Mouse (Mus musculus) hindbrain, embryonic 14.5 days (tissue): ENCODE data around the gene Batf3. TPM values are rescaled to one million over a fixed set of nuclear protein-coding genes. Genes with fewer than 3 reads are reported as not detected.
A peak's percentile ranks its signal among the peaks of the same experiment; 100 is the strongest.

Experiments used
- ATAC-seq: fragments of 200-750 bp; cut with Nextera tagmentation; 2 replicates; pipeline ENCODE4 v1.8.0; 2017; ENCODE audit warnings: moderate number of reproducible peaks, mild to moderate bottlenecking, moderate TSS enrichment, moderate library complexity; ENCODE audit not compliant: low FRiP score
- DNase-seq: peaks from one replicate; pipeline ENCODE4 v3.0.0-alpha.2; 2015; ENCODE audit warnings: low spot score
- H3K27ac ChIP-seq: fragments of 300-500 bp; sonication (generic); 2 replicates; pipeline ENCODE4 v1.5.1; 2014; ENCODE audit warnings: mild to moderate bottlenecking, moderate library complexity
- H3K27me3 ChIP-seq: fragments of 300-500 bp; sonication (generic); 2 replicates; pipeline ENCODE4 v1.6.1; 2014; ENCODE audit warnings: mild to moderate bottlenecking, low read length, mixed read lengths; ENCODE audit not compliant: control insufficient read depth, insufficient read depth
- H3K36me3 ChIP-seq: fragments of 300-500 bp; sonication (generic); replicated peaks from 2 replicates; pipeline ENCODE4 v1.6.1; 2014; ENCODE audit not compliant: control insufficient read depth, insufficient read depth
- H3K4me1 ChIP-seq: fragments of 300-500 bp; sonication (generic); replicated peaks from 2 replicates; pipeline ENCODE4 v1.6.1; 2014; ENCODE audit warnings: antibody characterized with exemption, low read length, mixed read lengths; ENCODE audit not compliant: control insufficient read depth, insufficient read depth
- H3K4me2 ChIP-seq: fragments of 300-500 bp; sonication (generic); replicated peaks from 2 replicates; pipeline ENCODE4 v1.6.1; 2014; ENCODE audit warnings: mild to moderate bottlenecking, moderate library complexity
- H3K4me3 ChIP-seq: fragments of 300-500 bp; sonication (generic); replicated peaks from 2 replicates; pipeline ENCODE4 v1.5.1; 2014; ENCODE audit warnings: mild to moderate bottlenecking, low read length
- H3K9ac ChIP-seq: fragments of 300-500 bp; sonication (generic); 2 replicates; pipeline ENCODE4 v1.6.1; 2014
- H3K9me3 ChIP-seq: fragments of 300-500 bp; sonication (generic); 2 replicates; pipeline ENCODE4 v1.6.1; 2016; ENCODE audit warnings: low read length; ENCODE audit not compliant: control insufficient read depth
- WGBS: fragments of 180-500 bp; shearing (Covaris S2); extraction: QIAGEN DNeasy Blood & Tissue Kit; methylation state at CpG from one replicate; pipeline ENCODE4 v1.1.7; 2014; 5-methylcytosine and 5-hydroxymethylcytosine counted together
- polyA plus RNA-seq: library from polyadenylated mRNA; unstranded; fragments of >200 nt; fragmentation: Nextera tagmentation; extraction: Ambion mirVana; gene quantifications from 2 replicates; pipeline ENCODE4 v1.2.1, GENCODE M21; 2014

Gene Batf3
- polyA plus RNA-seq, 1 experiment from 2014 or later: 2.2 TPM

DNA sequence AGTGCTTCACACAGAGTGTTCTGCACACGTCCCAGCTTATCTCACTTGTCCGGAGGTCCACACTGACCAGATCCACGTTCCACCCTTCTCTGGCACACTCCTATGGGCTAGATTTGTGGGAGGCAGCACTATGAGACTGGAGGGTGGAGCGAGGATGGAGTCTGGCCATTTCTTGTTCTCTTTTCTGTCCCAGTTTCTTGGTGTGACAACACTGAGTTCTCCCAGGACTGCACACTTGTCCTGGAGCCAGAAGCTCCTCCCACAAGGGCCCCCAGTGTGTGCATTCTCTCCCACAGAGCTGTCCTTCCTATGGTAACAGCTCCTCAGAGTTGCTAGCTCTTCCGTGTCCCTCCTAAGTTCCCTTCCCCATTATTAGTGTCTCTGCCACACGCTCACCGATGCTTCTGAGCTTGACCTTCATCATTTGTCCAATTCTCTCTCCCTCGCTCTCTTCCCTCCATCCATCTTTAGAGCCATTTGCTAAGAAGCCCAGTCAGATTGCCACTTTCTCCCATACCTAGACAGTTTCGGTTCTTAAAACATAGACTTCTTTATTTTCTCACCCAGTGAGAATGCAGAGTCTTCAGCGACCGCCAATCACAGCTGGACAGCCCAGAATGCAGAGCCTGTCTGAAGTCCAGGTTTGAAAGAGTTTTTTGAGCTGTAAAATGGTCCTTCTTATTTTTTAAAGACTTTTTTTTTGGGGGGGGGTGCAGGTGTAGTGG lies 18.0 kb downstream of the Batf3 start:
- Histone ChIP-seq H3K4me3 (no peak overlapping the region), H3K9me3 (no peaks in the 10 kb centered on the region), H3K27me3 (no peaks in the 10 kb centered on the region), H3K36me3 (no peaks in the 10 kb centered on the region), H3K4me2 (no peak overlapping the region), H3K4me1 (no peaks in the 10 kb centered on the region), H3K9ac (no peak overlapping the region), H3K27ac (no peak overlapping the region)
- DNase-seq: no peak
- 70% methylated on average over 11 of the region's 11 CpGs for WGBS
- ATAC-seq: peak; percentile 40; the same call in 1 of the 2 replicates

GRCm38 (mm10) chr1:191122744-191123143 lies 25.1 kb downstream of the Batf3 start:
- ATAC-seq (no peak), DNase-seq (no peak)
- no peaks in the 10 kb centered on the region for H3K36me3 ChIP-seq
- no peaks in the 10 kb centered on the region for H3K27me3 ChIP-seq
- no peak overlapping the region for H3K9ac ChIP-seq
- 66% methylated on average over 3 of the region's 3 CpGs for WGBS
- no peak overlapping the region for H3K27ac ChIP-seq
- H3K4me1 ChIP-seq: no peaks in the 10 kb centered on the region
- no peak overlapping the region for H3K4me3 ChIP-seq
- no peak overlapping the region for H3K4me2 ChIP-seq
- no peaks in the 10 kb centered on the region for H3K9me3 ChIP-seq

DNA sequence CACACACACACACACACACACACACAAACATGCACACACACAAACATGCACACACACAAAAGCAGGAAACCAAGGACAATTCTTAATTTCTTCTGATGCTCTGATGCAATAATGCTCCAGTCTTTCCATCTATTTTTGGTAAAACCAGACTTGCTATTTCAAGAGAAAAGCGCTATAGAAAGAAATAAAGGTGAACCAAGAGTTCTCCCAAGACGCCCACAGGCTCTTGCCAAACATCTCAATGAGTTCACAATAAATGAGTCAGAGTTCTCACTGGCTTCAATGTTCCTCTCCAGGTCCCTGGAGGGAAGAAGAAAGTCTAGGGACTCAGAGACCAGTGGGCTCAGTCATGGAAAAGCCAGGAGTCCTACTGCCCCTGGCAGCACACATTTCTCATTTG lies 26.0 kb downstream of the Batf3 start:
- ATAC-seq (no peak), DNase-seq (no peak)
- WGBS: 92% methylated on average over 2 of the region's 2 CpGs
- H3K9me3 ChIP-seq: no peaks in the 10 kb centered on the region
- no peaks in the 10 kb centered on the region for H3K36me3 ChIP-seq
- H3K9ac ChIP-seq: no peak overlapping the region
- H3K27me3 ChIP-seq: no peaks in the 10 kb centered on the region
- H3K4me3 ChIP-seq: no peak overlapping the region
- H3K27ac ChIP-seq: no peak overlapping the region
- no peak overlapping the region for H3K4me2 ChIP-seq
- H3K4me1 ChIP-seq: no peaks in the 10 kb centered on the region

DNA sequence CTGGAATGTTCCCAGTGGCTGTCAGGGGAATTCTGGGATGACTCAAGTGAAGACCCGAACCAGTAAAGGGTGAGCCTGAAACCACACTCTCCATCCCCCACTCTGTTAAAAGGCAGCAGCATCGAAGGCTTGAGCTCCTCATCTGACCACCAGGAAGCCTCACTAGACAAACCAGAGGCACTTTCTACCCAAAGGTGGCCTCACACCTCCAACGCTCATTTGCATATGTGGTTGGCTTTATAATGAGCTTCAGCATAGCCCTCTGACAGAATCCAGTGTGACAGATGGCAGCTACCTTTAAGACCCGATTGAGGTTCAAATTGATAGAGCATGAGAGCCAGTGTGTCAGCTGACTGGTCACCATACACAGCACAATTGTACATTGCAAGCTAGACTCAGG lies 26.6 kb downstream of the Batf3 start:
- Histone ChIP-seq H3K9ac (no peak overlapping the region), H3K27me3 (no peaks in the 10 kb centered on the region), H3K4me1 (no peaks in the 10 kb centered on the region), H3K4me2 (no peak overlapping the region), H3K27ac (no peak overlapping the region), H3K9me3 (0 out of 2 replicates have a peak, but pooled peaks cover under 1% of the 10 kb centered on the region), H3K4me3 (no peak overlapping the region), H3K36me3 (no peaks in the 10 kb centered on the region)
- 54% methylated on average over 4 of the region's 4 CpGs for WGBS
- ATAC-seq (no peak), DNase-seq (no peak)

GRCm38 (mm10) chr1:191125811-191126638 lies 28.4 kb downstream of the Batf3 start:
- Histone ChIP-seq H3K27me3 (no peaks in the 10 kb centered on the region), H3K4me2 (peak overlapping the region; percentile 51), H3K36me3 (no peaks in the 10 kb centered on the region), H3K4me1 (no peaks in the 10 kb centered on the region), H3K9ac (0 out of 2 replicates have a peak overlapping the region, but pooled peaks have one; percentile 24), H3K9me3 (peaks cover 11% of the 10 kb centered on the region; the same call in 1 of the 2 replicates), H3K27ac (no peak overlapping the region), H3K4me3 (peak overlapping the region; percentile 14; the same call in 1 of the 2 replicates)
- WGBS: 19% methylated on average over 38 of the region's 38 CpGs
- ATAC-seq (peak; percentile 72; the same call in 1 of the 2 replicates), DNase-seq (peak; percentile 36)

- WGBS: 87% methylated on average over 2 of the region's 2 CpGs
- H3K4me1 ChIP-seq: no peaks in the 10 kb centered on the region
- peaks cover 11% of the 10 kb centered on the region; the same call in 1 of the 2 replicates for H3K9me3 ChIP-seq
- no peak overlapping the region for H3K27ac ChIP-seq
- H3K9ac ChIP-seq: no peak overlapping the region
- no peak overlapping the region for H3K4me2 ChIP-seq
- no peaks in the 10 kb centered on the region for H3K36me3 ChIP-seq
- no peak for ATAC-seq
- H3K27me3 ChIP-seq: no peaks in the 10 kb centered on the region
- no peak for DNase-seq
- no peak overlapping the region for H3K4me3 ChIP-seq
Measured at GRCm38 (mm10) chr1:191131692-191132091, 34.0 kb downstream of the Batf3 start.

- WGBS: 65% methylated on average over 5 of the region's 5 CpGs
- H3K9ac ChIP-seq: no peak overlapping the region
Measured at GRCm38 (mm10) chr1:191132240-191132639, 34.6 kb downstream of the Batf3 start.

GRCm38 (mm10) chr1:191132934-191133333 lies 35.3 kb downstream of the Batf3 start:
- no peaks in the 10 kb centered on the region for H3K4me1 ChIP-seq
- H3K36me3 ChIP-seq: no peaks in the 10 kb centered on the region
- H3K4me2 ChIP-seq: no peak overlapping the region
- no peak overlapping the region for H3K4me3 ChIP-seq
- no peak overlapping the region for H3K9ac ChIP-seq
- DNase-seq (no peak), ATAC-seq (no peak)
- H3K9me3 ChIP-seq: peaks cover 11% of the 10 kb centered on the region; the same call in 1 of the 2 replicates
- no peaks in the 10 kb centered on the region for H3K27me3 ChIP-seq
- no peak overlapping the region for H3K27ac ChIP-seq
- WGBS: 72% methylated on average over 5 of the region's 5 CpGs

More at GRCm38 (mm10) chr1:191132240-191132639, 34.6 kb downstream of the Batf3 start:
- peaks cover 11% of the 10 kb centered on the region; the same call in 1 of the 2 replicates for H3K9me3 ChIP-seq
- DNase-seq (peak; percentile 20), ATAC-seq (no peak)
- no peak overlapping the region for H3K4me3 ChIP-seq
- no peak overlapping the region for H3K27ac ChIP-seq
- no peak overlapping the region for H3K4me2 ChIP-seq
- H3K36me3 ChIP-seq: no peaks in the 10 kb centered on the region
- H3K27me3 ChIP-seq: no peaks in the 10 kb centered on the region
- no peaks in the 10 kb centered on the region for H3K4me1 ChIP-seq

DNA sequence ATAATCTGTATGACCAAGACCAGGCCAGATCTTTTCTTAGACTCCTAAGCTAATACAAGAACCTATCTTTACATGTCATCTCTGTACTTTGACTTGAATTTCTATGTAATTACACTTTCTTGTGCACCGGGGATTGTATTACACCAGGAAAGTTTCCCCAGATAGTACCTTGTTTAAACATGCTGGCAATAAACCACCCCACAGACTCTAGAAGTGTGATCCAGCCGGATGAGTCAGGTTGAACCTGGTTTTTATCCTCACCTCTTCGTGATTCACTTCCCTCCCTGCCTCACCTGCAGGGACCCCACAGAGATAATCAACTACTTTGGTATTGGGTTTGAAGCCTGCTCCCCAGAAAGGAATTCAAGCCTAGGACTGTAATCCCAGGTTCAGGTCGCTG lies 37.8 kb downstream of the Batf3 start:
- ATAC-seq (no peak), DNase-seq (no peak)
- H3K4me2 ChIP-seq: no peak overlapping the region
- H3K4me1 ChIP-seq: no peaks in the 10 kb centered on the region
- no peak overlapping the region for H3K27ac ChIP-seq
- H3K36me3 ChIP-seq: no peaks in the 10 kb centered on the region
- no peaks in the 10 kb centered on the region for H3K27me3 ChIP-seq
- H3K9ac ChIP-seq: no peak overlapping the region
- 58% methylated on average over 4 of the region's 4 CpGs for WGBS
- no peak overlapping the region for H3K4me3 ChIP-seq
- H3K9me3 ChIP-seq: no peaks in the 10 kb centered on the region
